Mouse (Mus musculus) forebrain, embryonic 12.5 days (tissue): Measurements from ENCODE around the gene Snrk. TPM values are rescaled to one million over a fixed set of nuclear protein-coding genes. Genes with fewer than 3 reads are reported as not detected.

Experiments used
- ATAC-seq: fragments of 200-750 bp; cut with Nextera tagmentation; 2 replicates; pipeline ENCODE4 v1.8.0; 2017; ENCODE audit warnings: moderate TSS enrichment; ENCODE audit not compliant: low FRiP score
- H3K27ac ChIP-seq: fragments of 300-500 bp; sonication (generic); 2 replicates; pipeline ENCODE4 v1.5.1; 2016; ENCODE audit warnings: mild to moderate bottlenecking
- H3K27me3 ChIP-seq: fragments of 300-500 bp; sonication (generic); 2 replicates; pipeline ENCODE4 v1.6.1; 2016; ENCODE audit warnings: mild to moderate bottlenecking
- H3K36me3 ChIP-seq: fragments of 300-500 bp; sonication (generic); replicated peaks from 2 replicates; pipeline ENCODE4 v1.6.1; 2016; ENCODE audit warnings: mild to moderate bottlenecking
- H3K4me1 ChIP-seq: fragments of 300-500 bp; sonication (generic); 2 replicates; pipeline ENCODE4 v1.6.1; 2016
- H3K4me2 ChIP-seq: fragments of 300-500 bp; sonication (generic); 2 replicates; pipeline ENCODE4 v1.6.1; 2016; ENCODE audit warnings: mild to moderate bottlenecking, moderate library complexity
- H3K4me3 ChIP-seq: fragments of 300-500 bp; sonication (generic); replicated peaks from 2 replicates; pipeline ENCODE4 v1.5.1; 2016; ENCODE audit warnings: mild to moderate bottlenecking
- H3K9ac ChIP-seq: fragments of 300-500 bp; sonication (generic); 2 replicates; pipeline ENCODE4 v1.6.1; 2016; ENCODE audit warnings: mild to moderate bottlenecking
- H3K9me3 ChIP-seq: fragments of 300-500 bp; sonication (generic); 2 replicates; pipeline ENCODE4 v1.6.1; 2016
- WGBS: fragments of 180-500 bp; shearing (Covaris S2); methylation state at CpG from one replicate; pipeline ENCODE4 v1.1.7; 2016; 5-methylcytosine and 5-hydroxymethylcytosine counted together
- polyA plus RNA-seq: library from polyadenylated mRNA; unstranded; fragments of >200 nt; fragmentation: Nextera tagmentation; extraction: Ambion mirVana; gene quantifications from 2 replicates; pipeline ENCODE4 v1.2.1, GENCODE M21; 2016

Gene Snrk
- polyA plus RNA-seq, 1 experiment from 2014 or later = 51.1 TPM

GRCm38 (mm10) chr9:122110508-122110907 is 6.6 kb upstream of the Snrk start:
- Histone ChIP-seq H3K9ac (no peak overlapping the region), H3K9me3 (no peaks in the 10 kb centered on the region), H3K4me1 (peaks cover 5% of the 10 kb centered on the region; the same call in 1 of the 2 replicates), H3K4me2 (no peak overlapping the region), H3K36me3 (no peaks in the 10 kb centered on the region), H3K4me3 (no peak overlapping the region), H3K27me3 (no peaks in the 10 kb centered on the region), H3K27ac (no peak overlapping the region)
- no peak for ATAC-seq
- 83% methylated on average over 6 of the region's 6 CpGs for WGBS

DNA sequence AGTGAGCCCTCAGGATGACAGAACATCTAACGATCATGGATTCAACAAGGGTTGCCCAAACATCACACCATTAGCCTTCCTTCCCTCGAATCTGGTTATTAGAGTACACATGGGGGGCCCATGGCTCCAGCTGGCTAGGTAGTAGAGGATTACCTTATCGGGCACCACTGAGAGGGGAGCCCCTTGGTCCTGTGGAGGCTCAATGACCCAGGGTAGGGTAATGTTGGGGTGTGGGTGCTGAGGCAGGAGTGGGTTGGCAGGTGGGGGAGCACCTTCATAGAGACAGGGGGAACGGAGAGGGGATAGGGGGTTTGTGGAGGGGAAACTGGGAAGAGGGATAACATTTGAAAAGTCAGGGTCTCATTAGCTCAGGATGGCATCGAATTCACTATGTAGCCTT is 6.1 kb upstream of the Snrk start:
- H3K9ac ChIP-seq = no peak overlapping the region
- peaks cover 5% of the 10 kb centered on the region; the same call in 1 of the 2 replicates for H3K4me1 ChIP-seq
- H3K9me3 ChIP-seq = no peaks in the 10 kb centered on the region
- no peak overlapping the region for H3K27ac ChIP-seq
- H3K36me3 ChIP-seq = no peaks in the 10 kb centered on the region
- H3K27me3 ChIP-seq = no peaks in the 10 kb centered on the region
- WGBS = 87% methylated on average over 5 of the region's 5 CpGs
- no peak for ATAC-seq
- no peak overlapping the region for H3K4me3 ChIP-seq
- no peak overlapping the region for H3K4me2 ChIP-seq

- 59% methylated on average over 4 of the region's 4 CpGs for WGBS
- Histone ChIP-seq H3K4me3 (no peak overlapping the region), H3K27me3 (no peaks in the 10 kb centered on the region), H3K4me2 (no peak overlapping the region), H3K4me1 (peaks cover 9% of the 10 kb centered on the region), H3K36me3 (no peaks in the 10 kb centered on the region; the same call in 1 of the 2 replicates), H3K9ac (no peak overlapping the region), H3K9me3 (no peaks in the 10 kb centered on the region), H3K27ac (no peak overlapping the region)
- no peak for ATAC-seq
Measured at GRCm38 (mm10) chr9:122115552-122115951, 1.5 kb upstream of the Snrk start.

GRCm38 (mm10) chr9:122116359-122116758 is 707 bp upstream of the Snrk start:
- WGBS = 65% methylated on average over 1 of the region's 1 CpGs
- no peak for ATAC-seq

GRCm38 (mm10) chr9:122117692-122118529 is 845 bp downstream of the Snrk start:
- Histone ChIP-seq H3K27me3 (no peaks in the 10 kb centered on the region), H3K27ac (peak overlapping the region; percentile 94), H3K36me3 (no peaks in the 10 kb centered on the region; the same call in 1 of the 2 replicates), H3K9ac (peak overlapping the region; percentile 96), H3K4me1 (peaks cover 9% of the 10 kb centered on the region), H3K4me3 (peak overlapping the region; percentile 89), H3K4me2 (peak overlapping the region; percentile 90), H3K9me3 (no peaks in the 10 kb centered on the region)
- ATAC-seq = no peak; the same call in 1 of the 2 replicates
- WGBS = 5% methylated on average over 40 of the region's 40 CpGs

More at GRCm38 (mm10) chr9:122116359-122116758, 707 bp upstream of the Snrk start:
- Histone ChIP-seq H3K9me3 (no peaks in the 10 kb centered on the region), H3K4me1 (peaks cover 9% of the 10 kb centered on the region), H3K9ac (no peak overlapping the region), H3K4me2 (no peak overlapping the region), H3K27ac (no peak overlapping the region), H3K4me3 (no peak overlapping the region), H3K36me3 (no peaks in the 10 kb centered on the region; the same call in 1 of the 2 replicates), H3K27me3 (no peaks in the 10 kb centered on the region)

GRCm38 (mm10) chr9:122120089-122120488 is 3.0 kb downstream of the Snrk start:
- peaks cover 13% of the 10 kb centered on the region for H3K4me1 ChIP-seq
- no peaks in the 10 kb centered on the region; the same call in 1 of the 2 replicates for H3K36me3 ChIP-seq
- H3K4me3 ChIP-seq = no peak overlapping the region
- H3K4me2 ChIP-seq = no peak overlapping the region
- H3K27me3 ChIP-seq = no peaks in the 10 kb centered on the region
- WGBS = 35% methylated on average over 3 of the region's 3 CpGs
- no peak overlapping the region for H3K27ac ChIP-seq
- no peaks in the 10 kb centered on the region for H3K9me3 ChIP-seq
- H3K9ac ChIP-seq = no peak overlapping the region
- ATAC-seq = no peak

GRCm38 (mm10) chr9:122122113-122122512 is 5.0 kb downstream of the Snrk start:
- Histone ChIP-seq H3K27me3 (no peaks in the 10 kb centered on the region), H3K9me3 (no peaks in the 10 kb centered on the region), H3K27ac (no peak overlapping the region), H3K4me2 (no peak overlapping the region), H3K9ac (no peak overlapping the region), H3K4me3 (no peak overlapping the region), H3K4me1 (peaks cover 21% of the 10 kb centered on the region), H3K36me3 (no peaks in the 10 kb centered on the region; the same call in 1 of the 2 replicates)
- 94% methylated on average over 5 of the region's 5 CpGs for WGBS
- ATAC-seq = no peak

GRCm38 (mm10) chr9:122123181-122123580 is 6.1 kb downstream of the Snrk start:
- no peak for ATAC-seq

DNA sequence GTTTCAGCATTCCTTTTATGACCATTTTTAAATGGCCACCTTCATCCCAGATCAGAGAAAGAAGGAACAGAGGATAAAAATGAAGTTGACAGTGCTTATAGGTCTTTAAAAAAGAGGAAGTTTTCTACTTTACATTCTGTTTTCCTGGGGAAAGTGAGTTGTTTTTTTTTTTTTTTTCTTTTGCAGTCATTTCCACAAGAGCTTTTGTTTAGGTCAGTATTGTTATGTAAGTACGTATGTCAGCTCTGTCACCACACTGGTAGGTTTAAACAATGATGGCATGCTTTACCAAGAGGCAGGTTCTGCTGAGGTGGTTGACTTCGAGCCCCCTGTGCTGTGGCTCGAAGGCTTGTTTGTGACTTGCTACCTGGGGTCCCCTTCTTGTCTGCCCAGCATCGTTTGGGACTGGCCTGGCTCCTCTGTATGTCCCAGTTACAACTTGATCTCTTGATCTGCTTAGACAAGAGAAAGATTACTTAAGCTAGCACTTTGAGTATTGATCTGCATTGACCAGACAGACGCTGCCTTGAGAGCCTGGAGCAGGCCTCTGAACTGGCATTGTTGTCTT is 8.7 kb downstream of the Snrk start:
- H3K27me3 ChIP-seq = no peaks in the 10 kb centered on the region
- H3K4me3 ChIP-seq = no peak overlapping the region
- no peaks in the 10 kb centered on the region; the same call in 1 of the 2 replicates for H3K36me3 ChIP-seq
- no peak overlapping the region for H3K4me2 ChIP-seq
- 36% methylated on average over 5 of the region's 5 CpGs for WGBS
- peaks cover 16% of the 10 kb centered on the region; the same call in 1 of the 2 replicates for H3K4me1 ChIP-seq
- no peak overlapping the region for H3K9ac ChIP-seq
- H3K9me3 ChIP-seq = no peaks in the 10 kb centered on the region
- H3K27ac ChIP-seq = no peak overlapping the region
- ATAC-seq = no peak

More at GRCm38 (mm10) chr9:122123181-122123580, 6.1 kb downstream of the Snrk start:
- no peak overlapping the region for H3K4me3 ChIP-seq
- H3K4me1 ChIP-seq = peaks cover 18% of the 10 kb centered on the region
- no peaks in the 10 kb centered on the region; the same call in 1 of the 2 replicates for H3K36me3 ChIP-seq
- H3K27me3 ChIP-seq = no peaks in the 10 kb centered on the region
- no peak overlapping the region for H3K27ac ChIP-seq
- WGBS = 82% methylated on average over 5 of the region's 5 CpGs
- H3K9ac ChIP-seq = no peak overlapping the region
- no peak overlapping the region for H3K4me2 ChIP-seq
- no peaks in the 10 kb centered on the region for H3K9me3 ChIP-seq

GRCm38 (mm10) chr9:122126790-122127189 is 9.7 kb downstream of the Snrk start:
- no peak for ATAC-seq
- no peaks in the 10 kb centered on the region for H3K27me3 ChIP-seq
- no peak overlapping the region for H3K9ac ChIP-seq
- H3K9me3 ChIP-seq = no peaks in the 10 kb centered on the region
- WGBS = 77% methylated on average over 8 of the region's 8 CpGs
- no peak overlapping the region for H3K4me2 ChIP-seq
- H3K36me3 ChIP-seq = no peaks in the 10 kb centered on the region
- no peak overlapping the region for H3K4me3 ChIP-seq
- no peak overlapping the region for H3K27ac ChIP-seq
- H3K4me1 ChIP-seq = peaks cover 16% of the 10 kb centered on the region; the same call in 1 of the 2 replicates

GRCm38 (mm10) chr9:122127271-122127785 is 10.3 kb downstream of the Snrk start:
- no peaks in the 10 kb centered on the region for H3K27me3 ChIP-seq

DNA sequence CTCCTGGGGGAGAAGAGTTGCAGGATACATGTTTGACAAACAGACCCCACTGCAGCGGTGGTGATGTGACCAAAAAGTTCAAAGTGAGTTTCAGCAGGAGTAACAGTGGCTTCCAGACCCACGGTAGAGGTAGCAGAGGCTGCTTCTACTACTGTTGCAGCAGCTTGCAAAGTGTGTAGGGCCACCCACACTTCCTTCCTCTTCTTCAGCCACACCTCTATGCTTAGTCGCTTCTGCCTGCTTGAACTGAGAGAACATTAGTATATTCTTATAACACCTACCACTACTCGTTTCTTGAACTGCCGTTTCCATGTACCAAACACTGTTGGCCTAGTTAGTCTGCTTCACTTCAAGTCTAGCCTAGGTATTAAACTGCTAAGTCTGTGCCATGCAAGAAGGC is 11.6 kb downstream of the Snrk start:
- Histone ChIP-seq H3K4me3 (no peak overlapping the region), H3K27ac (no peak overlapping the region), H3K4me2 (no peak overlapping the region), H3K36me3 (no peaks in the 10 kb centered on the region; the same call in 1 of the 2 replicates), H3K27me3 (no peaks in the 10 kb centered on the region), H3K9me3 (no peaks in the 10 kb centered on the region), H3K9ac (no peak overlapping the region), H3K4me1 (peaks cover 16% of the 10 kb centered on the region; the same call in 1 of the 2 replicates)
- ATAC-seq = no peak
- 84% methylated on average over 5 of the region's 5 CpGs for WGBS

More at GRCm38 (mm10) chr9:122127271-122127785, 10.3 kb downstream of the Snrk start:
- no peak overlapping the region for H3K27ac ChIP-seq
- H3K9ac ChIP-seq = no peak overlapping the region
- H3K4me2 ChIP-seq = no peak overlapping the region
- no peak for ATAC-seq
- H3K4me1 ChIP-seq = peaks cover 16% of the 10 kb centered on the region; the same call in 1 of the 2 replicates
- 62% methylated on average over 3 of the region's 3 CpGs for WGBS
- no peak overlapping the region for H3K4me3 ChIP-seq
- no peaks in the 10 kb centered on the region; the same call in 1 of the 2 replicates for H3K36me3 ChIP-seq
- no peaks in the 10 kb centered on the region for H3K9me3 ChIP-seq
